Mouse (Mus musculus): Measurements from ENCODE around the gene Chchd1.

The Chchd1 gene

GRCm38 (mm10) chr14:20702741-20703381, at the start of gene Chchd1:
Chchd1 (plus strand) TSS chr14:20703006.
- DNase-seq (ENCODE audit: low read depth, low spot score) = peak; percentile 84

GRCm38 (mm10) chr14:20654690-20655421, 48.0 kb upstream of the Chchd1 start:
- no peak for DNase-seq (ENCODE audit: low read depth, low spot score)

GRCm38 (mm10) chr14:20655731-20656130, 47.1 kb upstream of the Chchd1 start:
- no peak for DNase-seq (ENCODE audit: low read depth, low spot score)

GRCm38 (mm10) chr14:20656361-20656760, 46.4 kb upstream of the Chchd1 start, which contains the start of gene Myoz1:
Myoz1 (minus strand) TSS chr14:20656540.
- no peak for DNase-seq (ENCODE audit: low read depth, low spot score)

- peak; percentile 52 for DNase-seq (ENCODE audit: low read depth, low spot score)
These were observed 44.5 kb upstream of the Chchd1 start for GRCm38 (mm10) chr14:20658326-20658725.

GRCm38 (mm10) chr14:20658902-20659301, 43.9 kb upstream of the Chchd1 start:
- DNase-seq (ENCODE audit: low read depth, low spot score) = no peak

- no peak for DNase-seq (ENCODE audit: low read depth, low spot score)
These were observed 43.1 kb upstream of the Chchd1 start for GRCm38 (mm10) chr14:20659687-20660086.

- peak; percentile 94 for DNase-seq (ENCODE audit: low read depth, low spot score)
These were observed 41.8 kb upstream of the Chchd1 start for GRCm38 (mm10) chr14:20660827-20661660.

- DNase-seq (ENCODE audit: low read depth, low spot score) = no peak
These were observed 41.0 kb upstream of the Chchd1 start for GRCm38 (mm10) chr14:20661661-20662331.

- DNase-seq (ENCODE audit: low read depth, low spot score) = no peak
These were observed 40.1 kb upstream of the Chchd1 start for GRCm38 (mm10) chr14:20662740-20663139.

- DNase-seq (ENCODE audit: low read depth, low spot score) = no peak
These were observed 39.2 kb upstream of the Chchd1 start for GRCm38 (mm10) chr14:20663601-20664000.

- DNase-seq (ENCODE audit: low read depth, low spot score) = no peak
These were observed 38.4 kb upstream of the Chchd1 start for GRCm38 (mm10) chr14:20664436-20664835.

GRCm38 (mm10) chr14:20667469-20667868, 35.3 kb upstream of the Chchd1 start:
- DNase-seq (ENCODE audit: low read depth, low spot score) = no peak

GRCm38 (mm10) chr14:20668154-20668810, 34.5 kb upstream of the Chchd1 start, which contains the start of gene Synpo2l:
Synpo2l (minus strand) TSS chr14:20668354.
- DNase-seq (ENCODE audit: low read depth, low spot score) = no peak

GRCm38 (mm10) chr14:20672990-20673389, 29.8 kb upstream of the Chchd1 start:
- DNase-seq (ENCODE audit: low read depth, low spot score) = peak; percentile 68

GRCm38 (mm10) chr14:20673735-20674063, 29.1 kb upstream of the Chchd1 start:
- DNase-seq (ENCODE audit: low read depth, low spot score) = no peak

- DNase-seq (ENCODE audit: low read depth, low spot score) = peak; percentile 97
These were observed 28.6 kb upstream of the Chchd1 start, which contains the start of gene Sec24c for GRCm38 (mm10) chr14:20674064-20674833. Sec24c (plus strand) TSS chr14:20674308.

- no peak for DNase-seq (ENCODE audit: low read depth, low spot score)
These were observed 24.9 kb upstream of the Chchd1 start for GRCm38 (mm10) chr14:20677906-20678305.

- DNase-seq (ENCODE audit: low read depth, low spot score) = no peak
These were observed 21.1 kb upstream of the Chchd1 start for GRCm38 (mm10) chr14:20681742-20682141.

- DNase-seq (ENCODE audit: low read depth, low spot score) = peak; percentile 90
These were observed 20.3 kb upstream of the Chchd1 start for GRCm38 (mm10) chr14:20682498-20682897.

Measured in CD4-positive helper T cell, adult 2 months (primary cell).